Mouse (Mus musculus): ENCODE data around the gene Rbms1. TPM values are rescaled to one million over a fixed set of nuclear protein-coding genes. Genes with fewer than 3 reads are reported as not detected.

Gene Rbms1
- polyA plus RNA-seq, 1 experiment: 24.4 TPM

DNA sequence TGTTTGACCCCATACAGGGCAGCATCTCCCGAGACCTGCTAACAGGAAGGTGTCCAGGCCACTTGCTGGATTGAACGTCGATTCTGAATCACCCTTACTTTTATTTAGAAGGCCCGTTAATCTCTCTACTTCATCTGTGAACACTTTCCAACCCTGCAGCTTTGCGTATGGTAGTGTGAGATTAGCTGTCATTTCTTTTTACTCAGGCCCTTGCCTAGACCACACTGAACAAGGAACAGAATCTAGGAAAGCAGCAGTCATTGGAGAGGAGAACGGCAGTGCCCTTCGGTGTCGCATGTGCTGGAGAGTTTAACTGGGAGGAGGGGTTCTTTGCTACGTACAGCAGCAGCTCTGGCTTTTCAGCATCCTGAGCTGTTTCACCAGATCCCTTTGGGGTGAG is 167.1 kb downstream of the Rbms1 start:
- 86% methylated on average over 9 of the region's 9 CpGs for WGBS
- DNase-seq (ENCODE audit: low read depth, low spot score): no peak

DNA sequence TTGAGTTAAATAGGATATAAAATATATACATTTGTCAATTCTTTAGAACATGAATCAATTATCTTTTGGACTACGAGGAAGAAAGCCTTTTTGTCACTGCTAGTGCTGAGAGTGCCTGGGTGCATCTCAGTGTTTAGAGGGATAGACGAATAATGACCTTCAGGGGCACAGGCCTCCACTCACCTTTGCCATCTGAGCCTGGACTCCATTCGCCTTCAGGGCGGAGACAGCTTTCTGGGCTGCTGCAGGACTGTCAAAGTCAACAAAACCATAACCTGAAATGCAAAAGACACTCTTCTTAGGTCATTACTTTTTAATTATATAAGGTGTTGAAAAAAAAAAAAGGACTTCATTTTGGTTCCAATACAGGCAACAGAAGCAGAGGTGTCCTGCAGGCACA is 170.5 kb downstream of the Rbms1 start:
- WGBS: 90% methylated on average over 4 of the region's 4 CpGs
- DNase-seq (ENCODE audit: low read depth, low spot score): no peak

DNA sequence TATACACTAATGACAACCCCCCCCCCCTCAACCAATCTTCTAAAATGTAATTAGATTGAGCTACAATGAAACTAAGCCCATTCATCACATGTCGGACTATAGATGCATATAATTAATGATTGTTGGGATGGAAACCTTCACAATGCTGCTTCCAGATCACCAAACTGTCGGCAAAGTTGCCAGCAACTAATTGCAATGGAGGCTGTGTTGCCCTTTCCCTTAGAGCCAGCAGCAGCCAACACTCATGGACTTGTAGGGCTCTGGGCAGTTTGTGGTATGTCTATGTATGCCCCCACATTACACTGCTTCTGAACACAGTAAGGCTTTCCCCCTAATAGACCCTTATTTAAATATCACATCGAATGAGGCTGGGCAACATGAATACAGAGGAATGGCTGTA is 173.9 kb downstream of the Rbms1 start:
- no peak for DNase-seq (ENCODE audit: low read depth, low spot score)
- WGBS: 88% methylated on average over 3 of the region's 3 CpGs

DNA sequence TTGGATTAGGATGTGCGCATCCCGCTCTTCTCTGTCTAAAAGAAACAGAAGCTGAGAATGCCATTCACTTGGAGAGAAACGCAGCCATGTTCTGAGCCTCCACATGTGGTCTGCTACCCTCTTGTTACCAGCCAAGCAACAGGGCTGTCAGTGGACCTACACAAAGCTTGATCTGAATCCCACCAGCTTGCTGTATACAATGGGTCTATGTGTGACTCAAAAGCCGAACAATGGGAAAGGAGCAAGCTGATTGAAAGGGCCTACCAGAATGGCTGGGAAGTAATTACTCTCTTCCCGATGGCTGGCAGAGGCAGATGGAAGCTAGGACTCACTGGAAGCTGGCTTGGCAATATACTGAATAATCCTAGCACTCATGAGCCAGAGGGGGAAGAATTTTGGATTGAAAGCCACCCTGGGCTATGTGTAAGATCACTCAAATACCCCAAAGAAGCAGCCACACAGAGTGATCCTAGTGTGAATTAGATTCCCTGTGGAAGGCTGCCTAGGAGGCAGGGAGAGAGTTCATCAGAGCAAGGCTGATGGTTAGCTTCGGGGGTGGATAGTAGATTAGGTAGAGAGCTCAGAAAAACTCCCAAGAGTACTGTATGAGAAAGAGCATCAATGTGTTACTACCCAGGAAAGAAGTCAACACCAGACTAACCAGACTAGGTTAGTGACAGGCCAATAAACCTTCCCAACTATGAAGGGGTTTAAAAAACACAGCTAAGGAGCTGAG is 174.7 kb downstream of the Rbms1 start:
- no peak for DNase-seq (ENCODE audit: low read depth, low spot score)
- 88% methylated on average over 6 of the region's 6 CpGs for WGBS

DNA sequence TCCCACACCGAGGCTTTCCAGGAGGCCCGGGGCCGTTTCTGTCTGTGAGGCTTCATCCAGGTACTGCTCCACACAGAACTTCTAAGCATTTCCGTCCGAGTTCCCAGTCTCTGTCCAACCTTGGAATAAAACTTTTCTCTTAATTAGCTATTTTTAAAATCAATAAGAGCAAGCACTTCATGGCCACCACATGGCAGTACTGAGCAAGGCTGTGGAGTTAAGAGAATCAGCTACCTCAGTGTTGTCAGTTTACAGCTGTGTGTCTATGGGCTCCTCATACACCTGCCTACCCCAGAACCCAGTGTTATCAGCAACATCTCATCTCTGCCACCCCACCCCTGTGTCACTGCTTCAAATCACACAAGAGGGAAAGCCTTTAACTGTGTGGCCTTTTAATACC is 175.9 kb downstream of the Rbms1 start:
- 88% methylated on average over 5 of the region's 5 CpGs for WGBS

DNA sequence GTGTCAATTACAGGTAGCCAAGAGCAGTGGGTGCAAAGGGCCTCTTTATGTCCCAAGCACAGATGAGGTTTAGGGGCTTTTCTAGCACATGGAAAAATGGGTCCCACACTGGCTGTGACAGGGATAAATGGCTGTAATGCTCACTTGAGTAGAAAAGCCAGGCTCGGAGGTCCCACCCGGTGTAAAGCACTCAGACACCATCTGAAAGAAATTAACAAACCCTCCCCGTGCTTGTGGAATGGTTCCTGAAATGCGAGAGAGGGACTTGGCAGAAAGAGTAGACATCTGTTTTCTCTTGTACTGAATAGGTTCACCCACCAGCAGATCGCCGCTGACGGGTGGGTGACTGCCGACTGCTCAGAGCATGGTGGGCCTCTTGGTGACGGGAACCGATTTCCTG is 176.7 kb downstream of the Rbms1 start:
- 85% methylated on average over 10 of the region's 10 CpGs for WGBS
- no peak for DNase-seq (ENCODE audit: low read depth, low spot score)

More for the DNA sequence above, 175.9 kb downstream of the Rbms1 start:
- DNase-seq (ENCODE audit: low read depth, low spot score): no peak

DNA sequence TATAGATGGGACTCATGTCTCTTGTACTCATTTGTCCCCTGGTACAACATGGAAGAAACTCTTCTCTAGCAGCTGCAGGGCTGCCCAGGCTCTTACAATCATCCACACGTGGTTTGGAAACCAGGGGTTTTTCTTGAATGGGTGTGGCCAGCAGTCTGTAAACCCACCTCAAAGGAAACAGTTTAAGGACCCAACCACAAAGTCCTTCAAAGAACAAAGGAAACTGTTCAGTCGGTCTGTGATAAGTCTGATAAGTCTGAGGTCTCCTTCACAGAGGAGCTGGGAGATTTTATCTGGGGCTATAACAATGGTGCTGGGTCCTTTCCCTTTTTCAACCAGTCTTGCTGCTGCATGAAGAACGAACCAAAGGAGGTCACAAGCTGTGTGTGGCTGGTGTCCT is 188.5 kb downstream of the Rbms1 start:
- no peak for DNase-seq (ENCODE audit: low read depth, low spot score)
- WGBS: 37% methylated on average over 3 of the region's 3 CpGs

DNA sequence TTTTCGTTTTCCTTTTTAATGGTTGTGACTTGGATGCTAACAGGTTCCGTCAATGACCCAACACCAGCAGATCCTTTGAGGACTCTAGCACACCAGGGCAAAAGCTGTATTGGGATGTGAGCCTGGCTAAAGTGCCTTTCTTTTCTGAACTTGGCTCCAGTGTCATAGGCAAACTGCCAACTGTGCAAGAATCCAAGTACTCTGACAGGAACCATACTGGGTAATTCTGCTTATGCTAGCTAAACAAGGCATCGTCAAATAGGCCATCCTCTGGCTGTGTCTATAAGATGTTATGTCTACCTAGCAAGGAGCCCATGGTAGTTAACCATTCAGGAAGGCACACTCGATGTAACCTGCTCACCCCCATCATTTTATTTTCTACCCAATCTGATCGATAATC is 189.4 kb downstream of the Rbms1 start:
- 73% methylated on average over 5 of the region's 5 CpGs for WGBS

DNA sequence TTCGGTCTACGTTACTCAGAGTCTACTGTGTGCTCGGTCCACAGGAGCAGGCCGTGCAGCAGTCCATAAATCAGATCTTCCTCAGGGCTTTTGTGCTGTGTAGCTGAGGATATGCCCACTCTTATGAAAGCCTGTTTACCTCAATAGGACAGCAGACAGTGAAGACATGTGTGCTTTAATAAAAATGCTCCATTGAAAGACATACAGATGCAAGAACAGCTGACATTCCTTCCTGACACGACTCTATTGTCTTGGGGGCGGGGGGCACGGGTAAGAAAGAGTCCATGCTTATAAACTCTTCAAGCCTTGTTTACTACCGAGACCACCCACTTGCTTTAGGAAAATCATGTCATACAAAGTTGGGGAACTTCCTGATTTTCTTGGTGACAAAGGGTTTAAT is 196.6 kb downstream of the Rbms1 start:
- no peak for DNase-seq (ENCODE audit: low read depth, low spot score)
- 72% methylated on average over 8 of the region's 8 CpGs for WGBS

More for the DNA sequence above, 189.4 kb downstream of the Rbms1 start:
- no peak for DNase-seq (ENCODE audit: low read depth, low spot score)

DNA sequence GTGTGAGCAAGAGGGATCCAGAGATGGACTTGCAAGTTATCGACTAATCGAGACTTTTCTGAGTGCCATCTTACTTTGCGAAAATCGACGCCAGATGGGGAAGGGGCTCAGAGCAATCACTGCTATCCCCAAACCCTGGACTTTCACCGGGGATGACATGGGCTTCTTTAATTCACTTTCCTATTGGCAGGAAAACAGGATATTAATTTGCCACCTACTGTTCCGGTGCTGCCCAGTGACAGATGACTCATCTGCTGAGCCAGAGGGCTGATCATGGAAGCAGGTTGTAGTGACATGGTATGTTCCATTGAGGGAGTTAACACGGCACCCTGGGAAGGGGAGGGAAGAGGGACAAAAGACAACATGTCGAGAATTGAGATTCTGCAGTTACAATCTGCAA is 206.8 kb downstream of the Rbms1 start:
- WGBS: 87% methylated on average over 9 of the region's 9 CpGs
- DNase-seq (ENCODE audit: low read depth, low spot score): no peak

DNA sequence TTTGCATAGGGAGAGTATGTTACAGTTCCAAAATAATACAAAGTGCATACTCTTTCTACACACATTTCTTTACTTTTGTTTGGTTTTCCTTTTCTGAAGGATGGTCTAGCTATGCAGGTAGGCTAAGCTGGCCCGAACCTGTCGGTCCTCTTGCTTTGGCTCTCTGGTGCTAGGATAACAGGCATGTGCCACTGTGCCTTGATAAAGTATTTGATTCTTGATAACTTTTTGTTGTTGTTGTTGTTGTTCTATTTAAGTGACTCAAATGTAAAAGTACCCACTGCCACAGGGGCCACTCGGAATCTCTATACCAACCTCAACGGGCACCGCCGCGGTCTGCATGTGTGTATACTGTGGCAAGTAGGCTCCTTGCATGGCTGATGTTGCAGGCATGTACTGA is 207.9 kb downstream of the Rbms1 start:
- WGBS: 98% methylated on average over 7 of the region's 7 CpGs
- no peak for DNase-seq (ENCODE audit: low read depth, low spot score)

DNA sequence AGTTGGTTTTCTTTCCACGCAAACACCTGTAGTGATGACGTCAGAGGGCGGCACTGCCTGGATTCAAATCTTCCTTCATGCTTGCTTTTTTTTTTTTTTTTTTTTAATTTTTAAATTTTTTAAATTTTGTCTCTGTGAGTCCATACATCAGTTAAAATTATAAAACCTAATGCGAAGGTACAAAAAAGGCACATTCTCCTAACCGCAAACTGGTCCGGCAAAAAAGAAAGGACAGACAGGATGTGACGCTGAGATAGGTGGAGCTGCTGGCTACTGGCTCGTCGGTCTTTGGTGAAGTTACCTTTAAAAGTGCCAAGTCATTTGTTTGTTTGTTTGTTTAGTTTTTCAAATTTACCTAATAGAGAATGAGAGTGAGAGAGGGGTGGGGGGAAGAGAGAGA is 211.7 kb downstream of the Rbms1 start:
- 95% methylated on average over 9 of the region's 9 CpGs for WGBS
- no peak for DNase-seq (ENCODE audit: low read depth, low spot score)

DNA sequence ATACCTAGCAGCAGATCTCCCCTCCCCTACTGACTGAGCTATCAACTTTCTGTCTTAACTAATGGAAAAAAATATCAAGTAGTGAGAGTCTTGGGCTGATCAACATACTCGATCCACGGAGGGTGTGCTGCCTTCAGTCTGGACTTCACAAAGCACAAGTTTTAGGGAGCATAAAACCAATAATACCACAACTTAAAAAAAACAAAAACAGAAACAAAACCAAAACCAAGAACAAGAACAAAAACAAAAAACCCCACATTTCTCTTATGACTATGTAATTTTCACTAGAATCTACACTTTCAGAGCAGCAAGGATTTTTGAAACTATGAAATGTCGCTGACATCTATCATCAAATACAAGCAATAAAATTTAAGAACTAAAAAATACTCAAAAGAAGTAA is 212.4 kb downstream of the Rbms1 start:
- 90% methylated on average over 3 of the region's 3 CpGs for WGBS
- DNase-seq (ENCODE audit: low read depth, low spot score): no peak

DNA sequence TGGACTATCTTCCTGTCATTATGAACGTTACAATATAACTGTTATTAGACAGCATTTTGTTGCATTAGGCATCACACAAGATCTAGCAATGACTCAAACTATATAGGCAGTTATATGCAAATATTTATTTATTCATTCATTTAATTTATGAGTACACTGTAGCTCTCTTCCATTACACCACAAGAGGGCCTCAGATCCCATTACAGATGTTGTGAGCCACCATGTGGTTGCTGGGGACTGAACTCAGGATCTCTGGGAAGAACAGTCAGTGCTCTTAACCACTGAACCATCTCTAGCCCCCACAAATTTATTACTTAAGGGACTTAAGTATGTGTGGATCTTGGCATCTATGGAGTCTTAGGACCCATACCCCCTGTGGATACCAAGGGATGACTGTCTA is 214.4 kb downstream of the Rbms1 start:
- 81% methylated on average over 1 of the region's 1 CpGs for WGBS
- DNase-seq (ENCODE audit: low read depth, low spot score): no peak

DNA sequence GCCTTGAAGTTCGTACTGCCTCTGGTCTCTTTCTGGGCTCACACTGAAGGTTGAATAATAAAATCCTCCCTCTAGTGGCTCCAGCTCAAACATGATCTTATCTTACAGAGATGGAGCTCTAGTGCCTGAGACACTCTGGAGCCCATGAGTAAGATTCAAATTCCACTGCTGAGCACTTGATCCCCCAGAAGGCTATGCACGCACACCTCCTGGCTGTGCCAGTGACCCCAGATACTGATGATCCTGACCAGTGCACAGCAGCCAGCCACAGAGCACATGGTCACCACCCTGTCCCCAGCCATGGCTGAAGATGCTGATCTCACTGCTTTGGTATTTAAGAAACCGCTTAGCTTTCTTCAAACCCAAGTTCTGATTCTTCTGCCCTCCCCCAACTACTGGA is 215.4 kb downstream of the Rbms1 start:
- DNase-seq (ENCODE audit: low read depth, low spot score): no peak
- 44% methylated on average over 3 of the region's 3 CpGs for WGBS

DNA sequence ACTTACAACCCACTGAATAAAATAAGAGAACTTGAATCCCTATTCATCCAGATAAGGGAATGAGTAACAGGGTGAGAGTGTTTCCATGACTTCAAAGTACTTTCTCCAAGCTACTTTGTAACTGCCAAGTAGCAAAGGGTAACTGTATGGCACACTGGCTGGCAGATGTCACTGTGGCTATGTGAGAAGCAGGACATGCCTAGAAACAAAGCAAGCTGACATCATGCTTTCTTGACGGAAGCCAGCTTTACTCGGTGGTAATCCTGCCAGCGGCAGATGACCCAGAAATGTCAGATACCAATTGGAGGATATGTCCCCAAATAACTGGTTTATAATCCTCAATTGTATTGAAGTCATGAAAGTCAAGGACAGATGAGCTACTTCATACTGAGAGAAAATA is 218.3 kb downstream of the Rbms1 start:
- DNase-seq (ENCODE audit: low read depth, low spot score): no peak

DNA sequence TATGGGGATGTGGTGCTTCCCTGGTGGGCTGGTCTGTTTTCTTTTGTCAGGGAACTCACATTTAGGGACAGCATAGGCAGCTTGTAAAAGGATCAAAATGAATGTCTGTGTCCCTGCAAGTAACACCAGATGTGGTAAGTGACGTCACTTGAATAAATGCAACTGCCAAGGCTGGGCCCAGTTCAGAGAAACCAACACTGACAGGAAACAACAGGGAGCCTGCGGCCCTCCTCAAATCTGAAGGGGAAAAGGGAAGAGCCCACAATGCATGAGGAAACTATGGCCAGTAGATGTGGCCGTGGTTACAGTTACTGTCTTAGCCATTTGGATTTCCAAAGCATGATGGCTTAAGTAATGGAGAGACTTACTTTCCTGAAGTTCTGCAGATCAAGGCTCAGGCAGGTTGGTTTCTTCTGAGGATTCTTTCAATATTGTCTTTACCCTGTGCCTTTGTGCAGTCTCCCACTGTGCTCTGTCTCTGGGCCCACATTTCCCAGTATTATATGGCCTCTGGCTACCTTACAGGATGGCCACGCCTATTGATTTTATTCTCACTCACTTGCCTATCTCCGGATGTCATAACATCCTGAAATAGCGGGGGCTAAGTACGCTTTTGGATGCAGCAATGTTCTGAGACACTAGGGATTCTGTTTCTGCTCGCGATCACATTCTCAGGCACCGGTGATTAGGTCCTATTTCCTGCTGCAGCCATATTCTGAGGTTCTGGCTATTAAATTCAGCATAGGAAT is 223.4 kb downstream of the Rbms1 start:
- no peak for DNase-seq (ENCODE audit: low read depth, low spot score)
- WGBS: 43% methylated on average over 10 of the region's 10 CpGs

More for the DNA sequence above, 218.3 kb downstream of the Rbms1 start:
- 62% methylated on average over 3 of the region's 3 CpGs for WGBS

DNA sequence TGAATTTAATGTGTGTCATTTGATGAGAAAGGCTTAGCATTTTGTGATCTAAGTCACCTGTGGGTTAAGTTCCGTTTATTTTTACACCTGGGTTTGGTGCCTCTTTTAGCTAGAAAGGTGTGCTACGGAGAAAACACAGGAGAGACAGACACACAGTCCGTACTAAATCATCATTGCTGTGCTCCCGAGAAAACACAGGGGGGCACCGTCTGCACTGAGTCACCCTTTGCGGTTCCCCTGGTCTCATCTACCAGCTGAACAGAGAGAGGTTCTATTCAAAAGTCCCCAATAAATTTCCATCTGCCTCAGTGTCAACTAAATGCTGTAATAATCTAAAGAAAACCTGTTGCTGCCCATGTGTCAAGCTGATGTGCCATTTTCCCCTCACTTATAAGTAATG is 232.1 kb downstream of the Rbms1 start:
- DNase-seq (ENCODE audit: low read depth, low spot score): no peak
- WGBS: 87% methylated on average over 6 of the region's 6 CpGs

DNA sequence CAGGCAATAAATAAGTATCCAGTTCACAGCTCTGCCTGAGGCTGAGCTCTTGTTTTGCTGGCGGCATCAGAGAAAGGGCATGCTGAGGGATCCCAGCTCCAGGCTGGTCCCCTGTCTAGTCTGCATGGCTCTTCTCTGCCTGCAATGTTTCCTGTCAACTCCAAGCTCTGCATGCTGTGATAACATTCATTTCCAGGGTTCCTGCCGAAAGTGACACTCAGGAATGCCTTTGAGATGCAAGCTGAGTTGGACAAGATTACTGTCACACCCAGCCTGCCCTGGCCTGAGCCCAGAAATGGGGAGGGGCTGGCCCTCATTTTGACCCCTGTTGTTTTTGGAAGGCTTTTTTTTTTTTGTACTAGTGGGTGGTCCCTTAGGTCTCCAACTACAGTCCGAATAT is 233.0 kb downstream of the Rbms1 start:
- 71% methylated on average over 3 of the region's 3 CpGs for WGBS
- no peak for DNase-seq (ENCODE audit: low read depth, low spot score)

DNA sequence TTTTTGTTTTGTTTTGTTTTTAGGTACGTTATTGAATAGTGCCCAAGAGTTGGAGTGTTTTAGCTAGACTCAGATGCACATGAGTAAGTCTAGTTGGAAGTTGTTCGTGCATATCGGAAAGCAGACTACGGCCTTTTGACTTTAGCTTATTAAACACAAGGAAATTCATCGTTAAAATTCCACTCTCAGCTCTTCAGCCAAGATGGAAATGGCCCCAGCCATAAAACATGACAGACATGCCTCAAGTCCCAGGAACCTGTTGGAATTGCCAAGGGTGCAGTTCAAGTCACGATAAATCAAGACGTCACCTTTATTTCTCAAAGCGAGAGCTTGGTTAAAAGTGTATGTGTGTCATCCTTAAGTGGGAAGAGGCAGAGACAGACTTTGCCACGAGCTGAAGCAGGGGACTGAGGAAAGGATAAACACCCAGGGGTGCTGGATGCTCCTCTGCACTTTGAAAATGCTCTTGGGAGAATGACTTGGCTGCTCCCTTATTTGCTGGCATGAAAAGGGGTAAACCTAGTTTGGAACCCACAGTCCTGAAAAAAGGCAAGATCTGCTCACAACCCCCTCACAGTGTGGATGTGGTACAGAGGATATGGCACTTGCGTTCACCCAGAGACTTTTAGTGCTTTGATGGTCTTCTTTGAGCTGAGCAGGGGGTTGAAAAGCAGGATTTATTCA is 233.9 kb downstream of the Rbms1 start:
- WGBS: 28% methylated on average over 10 of the region's 10 CpGs
- DNase-seq (ENCODE audit: low read depth, low spot score): peak; percentile 22

DNA sequence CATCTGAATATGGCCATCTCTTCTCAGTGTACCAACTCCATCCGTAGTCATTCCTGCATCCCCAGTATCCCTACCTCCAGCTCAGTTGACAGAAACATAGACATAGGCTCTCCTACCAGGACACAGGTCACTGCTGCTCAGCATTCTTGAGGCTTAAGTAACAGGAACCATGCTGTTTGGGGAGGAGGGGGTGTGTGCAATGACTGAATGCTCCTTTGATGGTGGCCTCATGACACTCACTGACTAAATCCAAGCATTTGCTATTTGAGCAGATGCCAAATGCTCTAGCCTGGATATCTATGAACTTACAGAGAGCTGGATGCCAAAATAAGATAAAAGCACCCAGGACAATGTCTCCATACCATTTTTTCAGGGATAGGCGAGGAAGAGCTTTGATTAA is 238.3 kb downstream of the Rbms1 start:
- no peak for DNase-seq (ENCODE audit: low read depth, low spot score)
- 95% methylated on average over 2 of the region's 2 CpGs for WGBS

Data from large intestine, adult 2 months (tissue).